Mouse (Mus musculus): ENCODE results near the gene Cipc. TPM values are rescaled to one million over a fixed set of nuclear protein-coding genes. Genes with fewer than 3 reads are reported as not detected.

Gene Cipc
- polyA plus RNA-seq (2012; rRNA removed), result 83.7 and 84.4 TPM in 2 replicates

DNA sequence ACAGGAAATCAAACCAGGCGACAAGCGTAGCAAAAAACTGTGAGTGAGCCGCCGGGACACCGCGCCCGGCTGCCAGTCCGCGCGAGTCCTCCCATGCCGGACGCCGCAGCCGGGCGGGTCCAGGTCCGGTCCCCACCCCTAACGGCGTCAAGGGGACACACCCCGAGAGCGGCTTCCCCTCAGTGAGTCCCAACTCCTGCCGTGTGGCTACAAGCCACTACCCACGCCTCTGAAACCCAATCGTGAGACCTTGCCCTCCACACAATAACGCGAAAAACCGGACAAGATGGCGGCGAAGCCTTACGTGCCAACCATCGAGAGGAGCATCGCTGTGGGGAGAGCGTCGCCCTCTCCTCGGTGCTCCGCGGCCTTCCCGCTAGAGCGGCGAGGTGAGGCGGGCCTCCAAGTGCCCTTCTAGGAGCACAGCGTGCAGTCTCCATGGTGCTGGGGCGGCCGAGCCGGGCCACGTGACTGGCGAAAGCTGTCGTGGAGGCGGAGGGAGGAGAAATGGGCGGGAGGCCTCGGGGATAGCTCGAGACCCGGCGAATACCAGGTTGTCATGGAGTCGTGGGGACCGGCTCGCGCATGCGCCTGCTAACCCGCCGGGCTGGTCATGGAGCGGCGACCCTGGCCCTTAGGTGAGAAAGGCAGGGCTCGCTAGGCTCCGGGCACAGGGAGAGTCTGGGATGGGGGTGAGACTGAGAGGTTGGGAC lies at the start of gene Cipc:
Cipc (plus strand) TSS at position 182 of the 713 bp plus-strand sequence.
- TF ChIP-seq POLR2A (IDR thresholded peaks at IDR 0.05; ENCODE audit: extremely low read depth, insufficient read depth, low read length), result peak; percentile 84
- no peak for TF ChIP-seq CTCF (IDR thresholded peaks at IDR 0.05; ENCODE audit: extremely low read depth, insufficient read depth, low read length)
- Histone ChIP-seq H3K4me1 (ENCODE audit: control insufficient read depth, insufficient read depth, low read length) (peaks cover 12% of the 10 kb centered on the region), H3K4me3 (ENCODE audit: insufficient read depth, low read length) (peak within 1 kb of the TSS; percentile 92), H3K27ac (ENCODE audit: insufficient read depth, low read length) (peak within 1 kb of the TSS; percentile 75)

DNA sequence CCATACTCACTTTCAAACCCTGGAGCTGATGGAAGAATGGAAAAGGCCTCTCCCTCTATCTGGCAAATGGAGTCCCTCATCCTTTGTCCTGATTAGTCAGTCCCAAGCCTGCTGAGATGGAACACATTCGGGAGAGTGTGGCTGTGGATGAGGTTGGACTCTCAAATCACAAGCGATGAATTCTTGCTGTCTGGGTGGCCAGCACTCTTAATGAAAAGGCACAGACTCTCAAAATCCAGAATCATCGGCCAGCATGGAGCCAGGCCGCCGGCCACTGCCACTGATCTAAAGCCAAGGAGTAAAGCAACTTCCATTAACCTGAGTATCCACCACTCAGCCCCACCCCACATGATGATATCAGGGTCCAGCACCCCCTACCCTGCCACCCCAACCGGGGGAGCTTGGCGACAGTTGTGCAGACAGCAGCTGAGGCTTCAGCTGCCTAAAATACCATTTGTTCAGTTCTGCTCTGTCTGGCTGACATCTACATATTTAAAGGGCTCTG lies 49.0 kb upstream of the Cipc start:
- Histone ChIP-seq H3K4me3 (ENCODE audit: insufficient read depth, low read length) (no peak overlapping the region), H3K27ac (ENCODE audit: insufficient read depth, low read length) (peak overlapping the region; percentile 98), H3K4me1 (ENCODE audit: control insufficient read depth, insufficient read depth, low read length) (peaks cover 15% of the 10 kb centered on the region)
- TF ChIP-seq POLR2A (IDR thresholded peaks at IDR 0.05; ENCODE audit: extremely low read depth, insufficient read depth, low read length) (no peak), CTCF (IDR thresholded peaks at IDR 0.05; ENCODE audit: extremely low read depth, insufficient read depth, low read length) (no peak)

- Histone ChIP-seq H3K4me3 (ENCODE audit: insufficient read depth, low read length) (no peak overlapping the region), H3K27ac (ENCODE audit: insufficient read depth, low read length) (peak overlapping the region; percentile 98), H3K4me1 (ENCODE audit: control insufficient read depth, insufficient read depth, low read length) (peaks cover 15% of the 10 kb centered on the region)
- TF ChIP-seq CTCF (IDR thresholded peaks at IDR 0.05; ENCODE audit: extremely low read depth, insufficient read depth, low read length), result no peak
- no peak for TF ChIP-seq POLR2A (IDR thresholded peaks at IDR 0.05; ENCODE audit: extremely low read depth, insufficient read depth, low read length)
These were observed 48.4 kb upstream of the Cipc start for GRCm38 (mm10) chr12:86898448-86898847.

- Histone ChIP-seq H3K27ac (ENCODE audit: insufficient read depth, low read length) (no peak overlapping the region), H3K4me3 (ENCODE audit: insufficient read depth, low read length) (no peak overlapping the region), H3K4me1 (ENCODE audit: control insufficient read depth, insufficient read depth, low read length) (peaks cover 15% of the 10 kb centered on the region)
- TF ChIP-seq CTCF (IDR thresholded peaks at IDR 0.05; ENCODE audit: extremely low read depth, insufficient read depth, low read length) (no peak), POLR2A (IDR thresholded peaks at IDR 0.05; ENCODE audit: extremely low read depth, insufficient read depth, low read length) (no peak)
These were observed 47.2 kb upstream of the Cipc start for GRCm38 (mm10) chr12:86899461-86900179.

DNA sequence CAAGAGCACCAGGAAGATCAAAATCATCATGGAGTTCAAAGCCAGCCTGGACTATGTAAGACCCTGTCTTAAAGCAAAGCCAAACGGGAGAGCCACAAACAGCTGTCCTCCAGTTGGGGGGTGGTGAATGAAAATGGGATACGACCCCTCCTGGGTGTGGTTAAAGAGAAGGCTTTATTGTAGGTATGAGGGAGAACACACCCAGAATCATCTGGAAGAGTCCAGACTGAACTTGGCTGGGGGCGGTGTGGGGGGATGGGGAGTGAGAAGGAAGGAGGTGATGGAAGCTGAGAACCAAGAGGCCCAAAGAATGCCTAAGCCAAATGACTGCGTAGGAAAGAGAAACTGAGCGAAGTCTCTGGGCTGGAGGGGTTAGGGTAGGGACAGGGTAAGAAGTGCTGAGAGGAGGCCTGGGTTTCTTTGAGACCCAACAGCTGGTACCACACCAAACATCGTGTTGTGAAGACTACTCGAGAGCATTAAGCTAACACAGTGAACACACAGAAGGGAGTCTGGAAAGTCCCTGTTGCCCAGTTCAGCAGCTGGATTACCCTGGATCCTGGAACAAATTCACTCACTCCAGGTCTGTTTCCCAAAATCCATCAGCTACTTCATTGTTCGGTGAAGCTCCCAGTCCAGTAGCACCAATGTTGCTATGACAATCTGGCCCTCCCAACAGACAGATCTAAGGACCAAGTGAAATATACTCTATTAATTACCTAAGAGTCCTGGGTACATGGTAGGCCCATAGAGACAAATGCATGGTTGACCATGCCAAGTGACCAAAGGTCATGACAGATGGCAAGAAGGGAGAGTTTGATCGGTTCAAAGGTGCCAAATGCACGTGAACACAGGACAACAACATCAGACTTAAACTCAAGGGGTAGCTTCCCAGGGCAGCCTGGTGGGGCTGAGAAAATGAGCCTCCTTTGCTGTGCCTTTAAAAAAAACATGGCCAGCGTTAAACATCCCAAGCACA lies 42.7 kb upstream of the Cipc start:
- Histone ChIP-seq H3K4me1 (ENCODE audit: control insufficient read depth, insufficient read depth, low read length) (no peaks in the 10 kb centered on the region), H3K27ac (ENCODE audit: insufficient read depth, low read length) (no peak overlapping the region), H3K4me3 (ENCODE audit: insufficient read depth, low read length) (no peak overlapping the region)
- TF ChIP-seq POLR2A (IDR thresholded peaks at IDR 0.05; ENCODE audit: extremely low read depth, insufficient read depth, low read length), result no peak
- TF ChIP-seq CTCF (IDR thresholded peaks at IDR 0.05; ENCODE audit: extremely low read depth, insufficient read depth, low read length), result no peak

DNA sequence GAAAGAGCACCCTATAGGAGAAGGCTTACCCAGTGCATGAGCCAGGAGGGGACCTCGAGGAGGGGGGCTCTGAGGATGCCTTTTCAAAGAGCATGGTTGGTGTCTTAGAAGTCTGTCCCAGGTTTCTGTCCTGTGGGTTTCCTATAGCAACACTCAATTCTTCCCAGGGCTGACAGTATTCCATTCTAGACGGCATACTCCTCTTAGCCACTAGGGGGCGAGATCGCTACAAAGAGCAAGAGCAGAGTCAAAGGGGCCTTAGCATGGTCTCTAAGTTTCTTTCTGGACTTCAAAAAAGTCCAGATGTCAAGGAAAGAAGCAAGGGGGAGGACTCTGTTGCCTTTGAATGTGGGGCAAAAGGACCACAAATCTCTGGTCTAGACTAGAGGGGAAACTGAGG lies 41.6 kb upstream of the Cipc start:
- TF ChIP-seq POLR2A (IDR thresholded peaks at IDR 0.05; ENCODE audit: extremely low read depth, insufficient read depth, low read length) (no peak), CTCF (IDR thresholded peaks at IDR 0.05; ENCODE audit: extremely low read depth, insufficient read depth, low read length) (peak; percentile 73)
- Histone ChIP-seq H3K4me1 (ENCODE audit: control insufficient read depth, insufficient read depth, low read length) (no peaks in the 10 kb centered on the region), H3K4me3 (ENCODE audit: insufficient read depth, low read length) (no peak overlapping the region), H3K27ac (ENCODE audit: insufficient read depth, low read length) (no peak overlapping the region)

GRCm38 (mm10) chr12:86905876-86906275 lies 41.0 kb upstream of the Cipc start:
- Histone ChIP-seq H3K4me3 (ENCODE audit: insufficient read depth, low read length) (no peak overlapping the region), H3K27ac (ENCODE audit: insufficient read depth, low read length) (no peak overlapping the region), H3K4me1 (ENCODE audit: control insufficient read depth, insufficient read depth, low read length) (no peaks in the 10 kb centered on the region)
- TF ChIP-seq CTCF (IDR thresholded peaks at IDR 0.05; ENCODE audit: extremely low read depth, insufficient read depth, low read length) (no peak), POLR2A (IDR thresholded peaks at IDR 0.05; ENCODE audit: extremely low read depth, insufficient read depth, low read length) (no peak)

GRCm38 (mm10) chr12:86906395-86906794 lies 40.4 kb upstream of the Cipc start:
- no peaks in the 10 kb centered on the region for H3K4me1 ChIP-seq (ENCODE audit: control insufficient read depth, insufficient read depth, low read length)
- no peak overlapping the region for H3K27ac ChIP-seq (ENCODE audit: insufficient read depth, low read length)
- H3K4me3 ChIP-seq (ENCODE audit: insufficient read depth, low read length), result no peak overlapping the region
- TF ChIP-seq POLR2A (IDR thresholded peaks at IDR 0.05; ENCODE audit: extremely low read depth, insufficient read depth, low read length) (no peak), CTCF (IDR thresholded peaks at IDR 0.05; ENCODE audit: extremely low read depth, insufficient read depth, low read length) (peak; percentile 74)

DNA sequence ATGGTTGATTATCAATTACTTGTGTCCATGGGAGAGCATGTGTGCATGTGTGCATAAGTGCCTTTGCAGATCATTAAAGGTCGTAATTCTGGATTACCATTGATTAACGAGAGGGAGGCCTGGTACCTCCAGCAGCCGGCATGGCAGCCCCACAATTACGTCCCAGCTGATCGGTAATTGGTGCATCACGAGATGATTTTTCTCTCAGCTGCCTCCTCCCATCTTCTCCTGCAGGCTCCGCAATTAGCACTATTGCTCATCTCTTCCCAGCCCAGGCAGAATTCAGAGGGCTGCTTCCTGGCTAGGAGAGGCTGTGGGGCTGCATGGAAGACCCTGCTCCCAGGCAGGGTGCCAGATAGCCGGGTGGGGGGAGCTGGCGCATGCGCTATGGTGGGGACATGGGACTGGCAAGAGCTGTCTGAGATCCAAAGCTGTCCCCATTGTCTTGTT lies 35.3 kb upstream of the Cipc start:
- H3K4me1 ChIP-seq (ENCODE audit: control insufficient read depth, insufficient read depth, low read length), result peaks cover 6% of the 10 kb centered on the region
- no peak for TF ChIP-seq CTCF (IDR thresholded peaks at IDR 0.05; ENCODE audit: extremely low read depth, insufficient read depth, low read length)
- TF ChIP-seq POLR2A (IDR thresholded peaks at IDR 0.05; ENCODE audit: extremely low read depth, insufficient read depth, low read length), result peak; percentile 48; the same call in 1 of the 2 replicates
- no peak overlapping the region for H3K4me3 ChIP-seq (ENCODE audit: insufficient read depth, low read length)
- no peak overlapping the region; the same call in 1 of the 2 replicates for H3K27ac ChIP-seq (ENCODE audit: insufficient read depth, low read length)
